Mouse (Mus musculus) bone marrow, adult 2 months (tissue): ENCODE data around the gene Timm17b. TPM values are rescaled to one million over a fixed set of nuclear protein-coding genes. Genes with fewer than 3 reads are reported as not detected.

Experiments
- H3K27ac ChIP-seq: fragments of 200-500 bp; 2 replicates; pipeline ENCODE4 v1.5.1; 2012; ENCODE audit warnings: low read depth, mild to moderate bottlenecking, control low read depth, inconsistent platforms, low read length; ENCODE audit not compliant: control insufficient read depth, poor library complexity, insufficient read depth
- H3K4me1 ChIP-seq: fragments of 200-500 bp; 2 replicates; pipeline ENCODE4 v1.6.1; 2011; ENCODE audit warnings: low read length; ENCODE audit not compliant: control insufficient read depth, insufficient read depth
- H3K4me3 ChIP-seq: fragments of 200-500 bp; replicated peaks from 2 replicates; pipeline ENCODE3; 2011; ENCODE audit warnings: mild to moderate bottlenecking, low read depth, low read length, control low read depth; ENCODE audit not compliant: control insufficient read depth
- CTCF ChIP-seq: fragments of 200-500 bp; IDR thresholded peaks from 2 replicates; pipeline ENCODE4 v1.5.1; 2011; ENCODE audit warnings: low read length, control low read depth; ENCODE audit not compliant: control insufficient read depth, insufficient read depth
- POLR2A ChIP-seq: fragments of 200-500 bp; IDR thresholded peaks from 2 replicates; pipeline ENCODE4 v1.6.1; 2011; ENCODE audit warnings: low read depth, mild to moderate bottlenecking, control low read depth, low read length, borderline replicate concordance; ENCODE audit not compliant: control insufficient read depth
- WGBS: fragments of 180-500 bp; shearing (Covaris S2); methylation state at CpG from one replicate; pipeline ENCODE4 v1.1.7; 2018; 5-methylcytosine and 5-hydroxymethylcytosine counted together
- polyA plus RNA-seq: library from polyadenylated mRNA; stranded (reverse); fragments of >200 nt; gene quantifications from 2 replicates; pipeline ENCODE4 v1.2.4, GENCODE M21; 2011; ENCODE audit warnings: low replicate concordance; ENCODE audit not compliant: missing spikeins, insufficient read depth, insufficient read length

Timm17b gene
- polyA plus RNA-seq, 1 experiment: 17.8 TPM

GRCm38 (mm10) chrX:7928270-7928790 lies 29.2 kb downstream of the Timm17b start, which contains the start of gene Eras:
Gene Eras, minus strand, starts transcription at chrX:7928607.
- H3K4me3 ChIP-seq: no peak within 1 kb of the TSS
- no peak within 1 kb of the TSS for H3K27ac ChIP-seq
- H3K4me1 ChIP-seq: no peaks in the 10 kb centered on the region
- TF ChIP-seq CTCF (no peak), POLR2A (no peak)
- WGBS: 32% methylated on average over 19 of the region's 19 CpGs

- H3K4me3 ChIP-seq: no peak overlapping the region
- H3K4me1 ChIP-seq: no peaks in the 10 kb centered on the region
- WGBS: 52% methylated on average over 11 of the region's 11 CpGs
- no peak for TF ChIP-seq POLR2A
- TF ChIP-seq CTCF: no peak
- H3K27ac ChIP-seq: no peak overlapping the region
These were observed 37.7 kb downstream of the Timm17b start for GRCm38 (mm10) chrX:7936874-7937273.

GRCm38 (mm10) chrX:7937667-7938066 lies 38.5 kb downstream of the Timm17b start:
- whole genome bisulfite sequencing: 83% methylated on average over 6 of the region's 6 CpGs
- H3K4me1 ChIP-seq: no peaks in the 10 kb centered on the region

GRCm38 (mm10) chrX:7945618-7946017 lies 46.5 kb downstream of the Timm17b start:
- H3K27ac ChIP-seq: no peak overlapping the region
- no peak for TF ChIP-seq POLR2A
- TF ChIP-seq CTCF: no peak
- H3K4me3 ChIP-seq: no peak overlapping the region
- WGBS: 87% methylated on average over 8 of the region's 8 CpGs
- no peaks in the 10 kb centered on the region for H3K4me1 ChIP-seq

More at GRCm38 (mm10) chrX:7937667-7938066, 38.5 kb downstream of the Timm17b start:
- TF ChIP-seq CTCF (no peak), POLR2A (no peak)
- no peak overlapping the region for H3K4me3 ChIP-seq
- H3K27ac ChIP-seq: no peak overlapping the region

- no peaks in the 10 kb centered on the region for H3K4me1 ChIP-seq
- TF ChIP-seq POLR2A: no peak
- TF ChIP-seq CTCF: no peak
- 14% methylated on average over 36 of the region's 37 CpGs for WGBS
- H3K4me3 ChIP-seq: peak within 1 kb of the TSS; percentile 66
- H3K27ac ChIP-seq: peak within 1 kb of the TSS; percentile 7; the same call in 1 of the 2 replicates
These were observed 48.1 kb downstream of the Timm17b start, which contains the start of gene Hdac6 for GRCm38 (mm10) chrX:7947108-7947899. Gene Hdac6, minus strand, starts transcription at chrX:7947889.

- H3K4me1 ChIP-seq: no peaks in the 10 kb centered on the region
- 12% methylated on average over 38 of the region's 38 CpGs for WGBS
- H3K27ac ChIP-seq: no peak overlapping the region; the same call in 1 of the 2 replicates
- peak overlapping the region; percentile 66 for H3K4me3 ChIP-seq
- TF ChIP-seq POLR2A (peak; percentile 12; the same call in 1 of the 2 replicates), CTCF (no peak)
These were observed 48.8 kb downstream of the Timm17b start for GRCm38 (mm10) chrX:7947900-7948492.

GRCm38 (mm10) chrX:7950091-7950490 lies 50.9 kb downstream of the Timm17b start:
- TF ChIP-seq CTCF (no peak), POLR2A (no peak)
- Histone ChIP-seq H3K4me3 (no peak overlapping the region), H3K27ac (no peak overlapping the region), H3K4me1 (no peaks in the 10 kb centered on the region)
- WGBS: 90% methylated on average over 7 of the region's 7 CpGs

Other genes starting within 250 kb of the Timm17b start
- 10.7 and 22.4 TPM in 2 replicates for gene Prickle3, start 242.1 kb upstream of the Timm17b start, polyA plus RNA-seq
- gene Plp2, start 228.0 kb upstream of the Timm17b start, polyA plus RNA-seq: 5.3 and 33.2 TPM in 2 replicates
- not detected in 2 replicates for gene Magix, start 218.1 kb upstream of the Timm17b start, polyA plus RNA-seq
- gene Gpkow, start 202.2 kb upstream of the Timm17b start, polyA plus RNA-seq: 17.6 and 19.1 TPM in 2 replicates
- 54.7 and 91.1 TPM in 2 replicates for gene Wdr45, start 185.0 kb upstream of the Timm17b start, polyA plus RNA-seq
- gene Gm45208, start 177.1 kb upstream of the Timm17b start, polyA plus RNA-seq: not detected in 2 replicates
- gene Praf2, start 170.9 kb upstream of the Timm17b start, polyA plus RNA-seq: 3.9 and 9.5 TPM in 2 replicates
- gene Ccdc120, start 148.5 kb upstream of the Timm17b start, polyA plus RNA-seq: 0.36 and 1.4 TPM in 2 replicates
- 15.5 and 22.3 TPM in 2 replicates for gene Tfe3, start 136.8 kb upstream of the Timm17b start, polyA plus RNA-seq
- gene Gripap1, start 109.6 kb upstream of the Timm17b start, polyA plus RNA-seq: 95.0 and 184 TPM in 2 replicates
- gene Kcnd1, start 77.1 kb upstream of the Timm17b start, polyA plus RNA-seq: 2.2 and 4.8 TPM in 2 replicates
- gene Otud5, start 58.0 kb upstream of the Timm17b start, polyA plus RNA-seq: 124 and 222 TPM in 2 replicates
- 20.0 and 26.2 TPM in 2 replicates for gene Pim2, start 21.1 kb upstream of the Timm17b start, polyA plus RNA-seq
- gene Slc35a2, start 15.3 kb upstream of the Timm17b start, polyA plus RNA-seq: 21.0 and 37.1 TPM in 2 replicates
- 40.9 and 45.1 TPM in 2 replicates for gene Pqbp1, start 88 bp upstream of the Timm17b start, polyA plus RNA-seq
- not detected in 2 replicates for gene Gm10491, start 8.5 kb downstream of the Timm17b start, polyA plus RNA-seq
- not detected in 2 replicates for gene Gm10490, start 10.2 kb downstream of the Timm17b start, polyA plus RNA-seq
- not detected in 2 replicates for gene Pcsk1n, start 20.5 kb downstream of the Timm17b start, polyA plus RNA-seq
- 10.9 TPM in 1 of 2 replicates, not detected in the other for gene Eras, start 29.2 kb downstream of the Timm17b start, polyA plus RNA-seq
- gene Hdac6, start 48.5 kb downstream of the Timm17b start, polyA plus RNA-seq: 8.3 and 17.0 TPM in 2 replicates
- gene Gata1, start 78.7 kb downstream of the Timm17b start, polyA plus RNA-seq: 91.2 and 137 TPM in 2 replicates
- gene Glod5, start 119.1 kb downstream of the Timm17b start, polyA plus RNA-seq: not detected in 2 replicates
- 27.4 and 30.7 TPM in 2 replicates for gene Suv39h1, start 175.4 kb downstream of the Timm17b start, polyA plus RNA-seq
- 10.1 and 32.0 TPM in 2 replicates for gene Was, start 191.1 kb downstream of the Timm17b start, polyA plus RNA-seq
- gene Wdr13, start 233.5 kb downstream of the Timm17b start, polyA plus RNA-seq: 23.3 and 35.6 TPM in 2 replicates
- gene Rbm3, start 246.5 kb downstream of the Timm17b start, polyA plus RNA-seq: 301 and 341 TPM in 2 replicates